Mouse (Mus musculus) cerebellum, postnatal 36 days (tissue): ENCODE data around the gene Tec.

Experiments used
- DNase-seq, 2 experiments: peaks; one replicate each; pipeline ENCODE4 v3.0.0; 2021 to 2022; ENCODE audit warnings: mixed read lengths in 2 of 2

Tec gene

GRCm38 (mm10) chr5:72868091-72868875, at the start of gene Tec:
Gene Tec (minus strand): TSS chr5:72868483.
- peak; percentile 84 to 86 for DNase-seq

- no peak for DNase-seq
Observed at GRCm38 (mm10) chr5:72916851-72917250, 48.6 kb upstream of the Tec start.

DNA sequence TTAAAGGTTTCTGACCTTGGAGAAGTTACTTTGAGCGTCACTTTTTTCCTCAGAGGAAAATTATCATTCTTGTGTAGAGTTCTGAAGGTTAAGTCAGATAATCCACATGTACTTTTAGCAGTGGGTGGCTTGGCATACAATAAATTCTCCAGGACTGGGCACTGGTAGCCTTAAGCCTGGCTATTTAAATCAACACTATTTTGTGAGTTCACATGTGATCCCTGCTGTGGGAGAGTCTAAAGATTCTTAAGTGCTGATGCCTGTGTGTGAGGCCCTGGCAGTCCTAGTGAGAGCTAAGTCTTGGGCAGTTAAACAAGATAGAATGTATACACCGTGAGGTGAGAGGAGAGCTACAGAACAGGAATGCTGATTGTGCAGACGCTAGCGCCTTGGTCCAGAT, 47.8 kb upstream of the Tec start:
- DNase-seq: no peak

- peak in 1 of 2 experiments; percentile 46 for DNase-seq
Observed at GRCm38 (mm10) chr5:72914633-72915561, 46.6 kb upstream of the Tec start.

DNA sequence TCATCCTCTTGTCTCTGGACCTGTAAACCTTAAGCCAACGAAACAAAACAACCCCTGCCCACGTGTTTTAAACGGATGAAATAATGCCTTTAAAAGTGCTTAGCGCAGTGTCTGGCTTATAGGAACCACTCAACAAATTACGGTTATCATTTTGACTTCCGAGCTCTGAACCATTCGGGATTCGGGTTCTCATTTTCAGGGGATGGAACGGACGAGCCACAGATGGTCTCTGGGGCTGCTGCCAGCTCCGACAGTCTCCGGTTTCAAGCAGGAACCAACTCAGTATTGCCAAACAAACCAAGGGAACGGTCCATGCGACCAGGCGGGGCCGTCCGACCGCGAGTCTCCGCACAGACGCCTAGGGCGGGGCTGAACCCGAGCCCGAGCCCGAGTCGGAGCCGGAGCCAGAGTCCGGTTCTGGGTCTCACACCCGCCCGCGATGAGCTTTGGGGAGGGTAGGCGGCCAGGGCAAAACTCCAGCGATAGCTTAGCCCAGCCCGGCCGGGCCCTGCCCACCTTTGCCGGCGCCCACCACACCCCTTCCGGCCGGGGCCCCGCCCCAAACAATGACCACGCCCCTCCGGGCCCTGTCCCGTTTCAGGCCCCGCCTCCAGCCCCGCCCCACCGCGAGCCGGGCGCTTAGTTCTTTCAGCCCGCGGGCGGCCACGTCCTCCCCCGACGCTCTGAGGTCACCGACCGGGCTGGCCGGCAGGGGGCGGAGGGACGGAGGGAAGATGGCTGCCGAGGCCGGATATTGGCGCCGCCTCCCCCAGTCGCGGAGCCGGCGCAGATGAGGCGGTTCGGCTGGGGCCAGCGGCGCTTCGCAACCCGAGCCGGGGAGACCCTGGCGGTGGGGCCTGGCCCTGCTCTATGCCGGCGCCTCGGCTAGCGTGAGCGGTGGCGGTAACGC, 45.6 kb upstream of the Tec start, which contains the start of gene Slain2:
Slain2 (plus strand) TSS at position 657 of the 910 bp plus-strand sequence.
- peak; percentile 96 to 99 for DNase-seq

DNA sequence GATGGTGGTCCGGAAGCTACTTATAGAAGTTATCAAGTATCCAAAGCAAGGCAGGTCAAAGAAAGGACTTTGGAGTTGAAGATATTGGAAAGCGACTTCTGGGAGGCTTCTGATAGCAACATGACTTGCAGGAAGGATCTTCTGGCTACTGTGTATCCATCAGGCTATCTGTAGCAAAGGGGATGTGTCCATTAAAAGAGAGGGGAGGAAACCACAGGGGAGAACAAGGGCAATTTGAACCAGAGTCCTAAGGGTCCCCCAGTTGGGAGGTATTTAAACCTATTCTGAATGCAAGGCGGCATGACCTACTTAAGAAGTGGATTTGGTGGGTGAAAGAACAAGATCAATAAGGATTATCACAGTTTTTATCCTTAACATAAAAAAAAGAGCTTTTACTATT, 43.0 kb upstream of the Tec start:
- no peak for DNase-seq

- no peak for DNase-seq
Observed at GRCm38 (mm10) chr5:72910373-72910772, 42.1 kb upstream of the Tec start.

DNA sequence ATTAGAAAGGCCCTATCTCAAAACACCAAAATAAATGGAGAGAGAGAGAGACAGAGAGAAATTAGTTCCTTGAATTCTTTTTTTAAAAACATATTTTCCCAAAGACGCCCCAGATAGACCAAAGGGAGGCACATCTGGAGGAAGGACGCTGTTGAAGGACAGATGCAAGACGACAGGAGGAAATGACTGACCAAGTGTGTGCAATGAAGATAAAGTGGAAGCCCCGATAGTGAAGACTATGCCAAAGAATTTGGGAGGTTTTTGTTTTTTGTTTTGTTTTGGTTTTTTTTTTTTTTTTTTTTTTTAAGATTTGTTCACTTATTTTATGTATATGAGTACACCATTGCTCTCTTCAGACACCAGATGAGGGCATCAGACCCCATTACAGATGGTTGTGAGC, 41.1 kb upstream of the Tec start:
- DNase-seq: no peak

DNA sequence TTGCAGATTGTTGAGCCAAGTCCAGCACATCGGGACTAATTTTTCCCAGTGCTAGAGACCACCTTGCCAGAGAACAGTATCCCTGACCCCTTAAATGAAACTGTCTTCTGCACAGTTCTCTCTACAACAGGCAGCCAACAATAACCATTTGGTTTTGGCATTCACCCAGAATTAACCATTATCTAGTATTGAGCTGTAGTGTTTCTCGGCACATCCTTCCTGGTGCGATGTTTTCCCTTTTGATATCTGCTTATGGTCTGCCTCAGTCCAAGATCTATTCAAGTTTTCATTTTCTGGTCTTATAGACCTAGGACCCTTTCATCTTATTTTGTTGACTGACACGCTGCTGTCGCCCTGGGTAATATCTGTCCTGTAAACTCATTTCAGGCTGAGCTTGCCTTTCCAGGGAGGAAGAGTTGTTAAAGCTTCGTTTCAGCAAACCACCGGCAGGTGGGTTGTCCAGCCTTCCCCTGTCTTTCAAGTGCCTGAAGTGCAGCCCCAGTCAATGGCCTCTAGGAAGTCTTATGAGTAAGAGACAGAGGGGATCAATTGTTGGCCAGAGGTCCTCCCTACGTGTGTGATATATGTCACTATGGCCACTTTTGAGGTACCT, 40.1 kb upstream of the Tec start:
- no peak for DNase-seq

DNA sequence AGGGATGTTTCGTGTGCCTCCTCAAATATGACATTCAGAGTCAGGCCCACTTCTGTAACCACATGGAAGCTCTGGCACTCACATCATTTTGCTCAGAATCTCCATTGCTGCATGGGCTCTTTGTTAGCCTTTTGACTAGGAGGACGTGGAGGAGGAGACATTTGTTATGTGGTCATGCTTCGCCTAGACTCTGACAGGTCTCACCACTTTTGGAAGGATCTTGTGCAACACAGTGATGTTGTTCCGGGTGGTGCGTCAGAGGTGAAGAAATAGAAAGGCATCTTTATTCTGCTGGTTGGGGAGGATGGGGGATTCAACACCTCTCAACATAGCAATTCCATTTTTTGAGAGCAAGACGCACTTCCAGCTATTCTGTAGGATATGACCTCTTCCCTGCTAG, 39.1 kb upstream of the Tec start:
- DNase-seq: no peak

GRCm38 (mm10) chr5:72904903-72905790, 36.9 kb upstream of the Tec start:
- no peak for DNase-seq

DNA sequence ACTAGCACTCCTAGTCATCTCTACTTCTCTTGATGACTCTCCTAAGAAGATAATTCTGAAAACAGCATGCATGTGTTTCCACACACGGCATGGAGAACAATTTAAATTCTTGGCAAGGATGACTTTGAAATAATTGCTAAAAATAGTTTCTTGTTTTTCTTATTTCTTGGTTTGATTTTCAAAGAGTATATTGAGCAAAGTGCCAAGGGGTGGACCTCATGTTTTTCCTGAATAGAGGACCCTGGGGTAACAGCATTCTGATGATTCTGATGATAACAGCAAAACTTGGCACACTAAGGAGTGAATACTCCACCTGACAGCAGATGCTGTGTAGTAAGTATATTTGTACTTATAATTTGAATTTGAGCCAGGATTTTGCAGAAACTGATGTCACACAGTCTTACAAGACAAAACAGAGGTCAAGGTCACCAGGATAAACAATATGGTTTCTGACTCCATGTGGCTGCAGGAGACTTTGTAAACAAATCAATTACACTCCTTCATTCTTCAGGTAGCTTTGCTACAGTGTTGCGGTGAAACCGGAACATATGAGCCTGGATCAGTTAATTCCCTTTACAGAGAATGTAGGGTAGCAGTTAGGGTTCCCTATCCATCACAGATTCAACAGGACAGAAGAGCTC, 34.7 kb upstream of the Tec start:
- DNase-seq: no peak

- no peak for DNase-seq
Observed at GRCm38 (mm10) chr5:72902312-72902711, 34.0 kb upstream of the Tec start.

DNA sequence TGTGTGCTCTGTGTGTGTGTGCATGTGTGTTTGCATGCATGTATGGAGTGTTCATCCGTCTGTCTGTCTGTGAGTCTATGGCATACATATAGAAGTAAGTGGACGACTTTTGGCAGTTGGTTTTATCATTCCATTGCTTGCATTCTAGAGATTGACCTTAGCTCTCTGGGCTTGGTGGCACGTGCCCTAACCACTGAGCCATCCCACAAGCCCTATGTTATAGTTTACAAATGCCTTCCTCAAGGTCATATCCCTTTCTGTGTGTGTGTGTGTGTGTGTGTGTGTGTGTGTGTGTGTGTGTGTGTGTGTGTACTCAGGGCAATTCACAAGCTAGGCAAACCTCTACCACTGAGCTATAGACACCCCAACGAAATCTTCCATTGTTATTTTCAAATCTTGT, 33.6 kb upstream of the Tec start:
- no peak for DNase-seq

- no peak for DNase-seq
Observed at GRCm38 (mm10) chr5:72899255-72899654, 31.0 kb upstream of the Tec start.

GRCm38 (mm10) chr5:72897998-72898397, 29.7 kb upstream of the Tec start:
- no peak for DNase-seq

DNA sequence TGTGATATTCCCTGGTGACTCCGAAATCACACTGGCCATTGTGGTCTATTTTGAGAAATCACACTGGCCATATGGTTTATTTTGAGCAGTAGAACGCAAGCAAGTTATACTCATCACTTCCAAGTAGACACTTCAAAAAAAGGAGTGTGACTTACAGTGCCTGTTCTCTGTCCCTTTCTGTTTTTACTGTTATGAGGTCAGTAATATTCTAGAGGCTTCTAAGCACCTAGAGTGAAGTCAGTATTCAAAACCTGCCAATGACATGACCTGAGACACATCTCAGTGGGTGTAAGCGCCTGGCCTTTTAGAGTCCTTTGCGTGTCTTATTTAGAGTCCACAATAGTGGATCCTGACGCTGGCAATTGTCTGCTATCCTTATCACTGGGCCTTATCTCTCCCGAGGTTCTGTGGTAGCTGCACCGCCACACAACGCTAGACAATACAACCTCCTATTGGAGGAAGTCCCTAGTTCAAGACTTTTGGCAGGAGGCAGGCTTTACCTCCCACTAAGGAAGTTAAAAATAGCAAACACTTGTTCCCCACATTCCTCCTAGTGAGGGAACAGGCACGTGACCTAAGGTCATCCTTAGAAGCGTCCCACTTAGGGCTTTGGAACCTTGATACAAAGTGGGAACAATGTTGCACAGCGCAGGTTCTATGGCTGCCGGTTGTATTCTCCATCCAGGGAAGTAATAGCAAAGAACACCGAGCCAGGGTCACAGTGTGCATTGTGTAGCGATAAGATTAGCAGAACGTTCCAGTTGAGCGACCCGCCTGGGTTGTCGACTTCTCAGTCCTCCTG, 28.4 kb upstream of the Tec start:
- DNase-seq: no peak

- no peak for DNase-seq
Observed at GRCm38 (mm10) chr5:72895261-72895660, 27.0 kb upstream of the Tec start.

DNA sequence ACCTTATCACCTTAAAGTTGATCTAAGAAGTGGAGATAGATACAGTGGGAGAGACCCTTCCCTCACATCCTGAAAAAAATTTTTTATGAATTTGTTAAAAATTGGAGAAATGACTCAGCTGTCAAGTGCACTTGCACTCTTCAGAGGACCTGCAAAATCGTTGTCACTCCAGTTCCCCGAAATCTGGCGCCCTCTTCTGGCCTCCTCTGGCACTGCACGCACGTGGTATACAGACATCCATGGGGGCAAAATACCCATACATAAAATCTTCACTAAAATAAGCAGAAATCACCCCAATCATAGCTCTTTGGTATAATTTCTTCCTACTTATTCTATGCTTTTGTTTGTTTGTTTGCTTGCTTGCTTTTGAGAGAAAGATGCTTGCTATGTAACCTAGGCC, 25.7 kb upstream of the Tec start:
- DNase-seq: no peak

DNA sequence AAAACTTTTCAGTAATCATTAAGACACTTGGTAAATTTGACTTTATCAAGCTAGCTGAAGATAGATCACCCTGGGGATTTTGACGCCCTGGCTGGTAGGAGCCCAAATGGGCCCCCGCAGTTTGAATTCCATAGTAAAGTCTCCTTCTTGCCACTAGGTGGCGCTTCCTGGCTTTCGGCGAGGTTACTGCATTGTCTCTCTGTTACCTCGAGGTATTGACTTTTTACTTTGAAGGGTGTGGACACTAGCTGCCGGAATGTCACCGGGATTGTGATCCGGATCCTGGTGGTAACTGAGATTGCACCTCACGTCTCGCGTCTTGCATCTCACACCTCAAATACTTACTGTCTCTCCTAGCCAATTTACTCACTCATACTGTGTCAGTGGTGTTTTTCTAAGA, 23.3 kb upstream of the Tec start:
- DNase-seq: peak; percentile 50 to 64
